Mouse (Mus musculus) ES-Bruce4 (cell line): ENCODE data around the gene Cadm2.

Experiments used
- CTCF ChIP-seq: IDR thresholded peaks from one replicate; pipeline ENCODE4 v1.8.1; 2011; ENCODE audit warnings: low read depth, low read length
- POLR2A ChIP-seq: IDR thresholded peaks from one replicate; pipeline ENCODE4 v1.8.1; 2011; ENCODE audit warnings: low read length; ENCODE audit not compliant: insufficient read depth

DNA sequence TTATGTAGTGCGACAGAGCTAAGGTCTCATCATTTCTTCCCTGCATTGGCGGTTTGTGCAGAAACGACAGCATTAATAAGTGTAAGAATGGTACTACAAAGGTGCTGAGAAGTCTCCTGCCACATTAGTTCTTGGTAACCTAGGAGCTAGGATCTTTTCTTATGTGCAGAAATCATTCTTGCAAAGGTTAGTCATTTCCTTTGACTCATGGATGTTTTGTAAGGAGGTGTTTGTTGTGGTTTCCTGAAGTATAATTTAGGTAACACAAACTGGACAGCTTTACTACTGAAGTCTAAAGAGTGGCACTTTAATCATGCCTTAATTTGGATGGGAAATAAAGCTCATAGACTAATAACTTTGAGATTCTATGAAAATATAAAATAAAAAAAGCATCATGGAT, 153.7 kb downstream of the Cadm2 start:
- TF ChIP-seq POLR2A (no peak), CTCF (no peak)
